Mouse (Mus musculus) forebrain, embryonic 11.5 days (tissue): ENCODE data around the gene Gbx2. TPM values are rescaled to one million over a fixed set of nuclear protein-coding genes. Genes with fewer than 3 reads are reported as not detected.

Experiments
- ATAC-seq: fragments of 200-750 bp; cut with Nextera tagmentation; replicated peaks from 2 replicates; pipeline ENCODE4 v1.8.0; 2017; ENCODE audit warnings: moderate TSS enrichment; ENCODE audit not compliant: low FRiP score
- DNase-seq: peaks from one replicate; pipeline ENCODE4 v3.0.0-alpha.2; 2017; ENCODE audit warnings: low spot score
- H3K27ac ChIP-seq: fragments of 300-500 bp; sonication (generic); 2 replicates; pipeline ENCODE4 v1.5.1; 2014; ENCODE audit warnings: low read depth, low read length
- H3K27me3 ChIP-seq: fragments of 300-500 bp; sonication (generic); 2 replicates; pipeline ENCODE4 v1.6.1; 2014; ENCODE audit warnings: mild to moderate bottlenecking, low read length, mixed read lengths; ENCODE audit not compliant: control insufficient read depth, insufficient read depth
- H3K36me3 ChIP-seq: fragments of 300-500 bp; sonication (generic); 2 replicates; pipeline ENCODE4 v1.6.1; 2014; ENCODE audit warnings: mild to moderate bottlenecking, low read length, moderate library complexity, mixed read lengths; ENCODE audit not compliant: control insufficient read depth, insufficient read depth
- H3K4me1 ChIP-seq: fragments of 300-500 bp; sonication (generic); replicated peaks from 2 replicates; pipeline ENCODE4 v1.6.1; 2014; ENCODE audit warnings: low read length, mixed read lengths; ENCODE audit not compliant: control insufficient read depth, insufficient read depth
- H3K4me2 ChIP-seq: fragments of 300-500 bp; sonication (generic); 2 replicates; pipeline ENCODE4 v1.6.1; 2014; ENCODE audit warnings: low read depth, mild to moderate bottlenecking, low read length, moderate library complexity, mixed read lengths; ENCODE audit not compliant: severe bottlenecking
- H3K4me3 ChIP-seq: fragments of 300-500 bp; sonication (generic); 2 replicates; pipeline ENCODE4 v1.5.1; 2014; ENCODE audit warnings: low read depth, low read length
- H3K9ac ChIP-seq: fragments of 300-500 bp; sonication (generic); 2 replicates; pipeline ENCODE4 v1.6.1; 2014; ENCODE audit warnings: low read length
- H3K9me3 ChIP-seq: fragments of 300-500 bp; sonication (generic); 2 replicates; pipeline ENCODE4 v1.6.1; 2016; ENCODE audit warnings: low read length, mixed read lengths; ENCODE audit not compliant: control insufficient read depth
- WGBS: fragments of 180-500 bp; shearing (Covaris S2); extraction: QIAGEN DNeasy Blood & Tissue Kit; methylation state at CpG from one replicate; pipeline ENCODE4 v1.1.7; 2014; 5-methylcytosine and 5-hydroxymethylcytosine counted together
- polyA plus RNA-seq: library from polyadenylated mRNA; unstranded; fragments of >200 nt; fragmentation: Nextera tagmentation; extraction: Ambion mirVana; gene quantifications from 2 replicates; pipeline ENCODE4 v1.2.1, GENCODE M21; 2014

The Gbx2 gene
- polyA plus RNA-seq, 1 experiment from 2014 or later: 5.0 TPM

- Histone ChIP-seq H3K4me2 (no peak overlapping the region), H3K4me1 (no peaks in the 10 kb centered on the region), H3K27ac (no peak overlapping the region), H3K4me3 (no peak overlapping the region), H3K9me3 (no peaks in the 10 kb centered on the region), H3K36me3 (no peaks in the 10 kb centered on the region), H3K9ac (no peak overlapping the region), H3K27me3 (peaks cover 24% of the 10 kb centered on the region)
- ATAC-seq (no peak), DNase-seq (no peak)
- 66% methylated on average over 4 of the region's 4 CpGs for WGBS
Observed at GRCm38 (mm10) chr1:89913611-89914010, 17.4 kb downstream of the Gbx2 start.

- peaks cover 12% of the 10 kb centered on the region for H3K27me3 ChIP-seq
- H3K27ac ChIP-seq: no peak overlapping the region
- H3K4me2 ChIP-seq: no peak overlapping the region
- no peaks in the 10 kb centered on the region for H3K4me1 ChIP-seq
- no peak for DNase-seq
- H3K9ac ChIP-seq: no peak overlapping the region
- no peaks in the 10 kb centered on the region for H3K36me3 ChIP-seq
- WGBS: 54% methylated on average over 5 of the region's 5 CpGs
- no peak overlapping the region for H3K4me3 ChIP-seq
- no peaks in the 10 kb centered on the region for H3K9me3 ChIP-seq
- no peak for ATAC-seq
Observed at GRCm38 (mm10) chr1:89912392-89912791, 18.6 kb downstream of the Gbx2 start.

- WGBS: 88% methylated on average over 8 of the region's 8 CpGs
- no peak overlapping the region for H3K4me3 ChIP-seq
- no peak for ATAC-seq
- H3K4me1 ChIP-seq: no peaks in the 10 kb centered on the region
- no peaks in the 10 kb centered on the region for H3K36me3 ChIP-seq
- DNase-seq: no peak
- H3K27me3 ChIP-seq: peaks cover 2% of the 10 kb centered on the region
- peaks cover 4% of the 10 kb centered on the region; the same call in 1 of the 2 replicates for H3K9me3 ChIP-seq
- H3K4me2 ChIP-seq: no peak overlapping the region
- H3K27ac ChIP-seq: no peak overlapping the region
- no peak overlapping the region for H3K9ac ChIP-seq
Observed at GRCm38 (mm10) chr1:89909796-89910195, 21.2 kb downstream of the Gbx2 start.

GRCm38 (mm10) chr1:89902641-89903040 lies 28.3 kb downstream of the Gbx2 start:
- DNase-seq: no peak
- 89% methylated on average over 1 of the region's 1 CpGs for WGBS
- ATAC-seq: no peak
- H3K9me3 ChIP-seq: peaks cover 4% of the 10 kb centered on the region; the same call in 1 of the 2 replicates
- H3K4me3 ChIP-seq: no peak overlapping the region
- H3K27me3 ChIP-seq: no peaks in the 10 kb centered on the region
- H3K9ac ChIP-seq: no peak overlapping the region
- H3K4me1 ChIP-seq: no peaks in the 10 kb centered on the region
- H3K4me2 ChIP-seq: no peak overlapping the region
- H3K27ac ChIP-seq: no peak overlapping the region
- no peaks in the 10 kb centered on the region for H3K36me3 ChIP-seq

GRCm38 (mm10) chr1:89902236-89902635 lies 28.7 kb downstream of the Gbx2 start:
- Histone ChIP-seq H3K9ac (no peak overlapping the region), H3K27ac (no peak overlapping the region), H3K36me3 (no peaks in the 10 kb centered on the region), H3K4me3 (no peak overlapping the region), H3K4me1 (no peaks in the 10 kb centered on the region), H3K9me3 (peaks cover 4% of the 10 kb centered on the region; the same call in 1 of the 2 replicates), H3K4me2 (no peak overlapping the region), H3K27me3 (no peaks in the 10 kb centered on the region)
- WGBS: 92% methylated on average over 2 of the region's 2 CpGs
- no peak for DNase-seq
- ATAC-seq: no peak

- no peak overlapping the region for H3K9ac ChIP-seq
- H3K4me1 ChIP-seq: no peaks in the 10 kb centered on the region
- ATAC-seq: no peak
- WGBS: 75% methylated on average over 4 of the region's 4 CpGs
- no peak overlapping the region for H3K4me2 ChIP-seq
- H3K27me3 ChIP-seq: no peaks in the 10 kb centered on the region
- no peak for DNase-seq
- H3K36me3 ChIP-seq: no peaks in the 10 kb centered on the region
- no peak overlapping the region for H3K27ac ChIP-seq
- H3K4me3 ChIP-seq: no peak overlapping the region
- H3K9me3 ChIP-seq: no peaks in the 10 kb centered on the region; the same call in 1 of the 2 replicates
Observed at GRCm38 (mm10) chr1:89901381-89901780, 29.6 kb downstream of the Gbx2 start.

- DNase-seq (no peak), ATAC-seq (no peak)
- H3K9ac ChIP-seq: no peak overlapping the region
- WGBS: 82% methylated on average over 11 of the region's 11 CpGs
- H3K4me2 ChIP-seq: no peak overlapping the region
- H3K4me3 ChIP-seq: no peak overlapping the region
- no peaks in the 10 kb centered on the region for H3K4me1 ChIP-seq
- no peaks in the 10 kb centered on the region for H3K9me3 ChIP-seq
- H3K27me3 ChIP-seq: no peaks in the 10 kb centered on the region
- H3K36me3 ChIP-seq: no peaks in the 10 kb centered on the region
- H3K27ac ChIP-seq: no peak overlapping the region
Observed at GRCm38 (mm10) chr1:89899761-89900445, 31.1 kb downstream of the Gbx2 start.

GRCm38 (mm10) chr1:89899036-89899435 lies 31.9 kb downstream of the Gbx2 start:
- 94% methylated on average over 2 of the region's 2 CpGs for WGBS
- Histone ChIP-seq H3K4me2 (no peak overlapping the region), H3K27ac (no peak overlapping the region), H3K4me1 (no peaks in the 10 kb centered on the region), H3K36me3 (no peaks in the 10 kb centered on the region), H3K27me3 (no peaks in the 10 kb centered on the region), H3K4me3 (no peak overlapping the region), H3K9me3 (no peaks in the 10 kb centered on the region), H3K9ac (no peak overlapping the region)
- ATAC-seq: no peak
- no peak for DNase-seq

- Histone ChIP-seq H3K9me3 (no peaks in the 10 kb centered on the region), H3K4me1 (peaks cover 5% of the 10 kb centered on the region; the same call in 1 of the 2 replicates), H3K9ac (no peak overlapping the region), H3K4me2 (no peak overlapping the region), H3K27ac (no peak overlapping the region), H3K36me3 (no peaks in the 10 kb centered on the region), H3K27me3 (no peaks in the 10 kb centered on the region), H3K4me3 (no peak overlapping the region)
- WGBS: 87% methylated on average over 5 of the region's 5 CpGs
- ATAC-seq: no peak
- no peak for DNase-seq
Observed at GRCm38 (mm10) chr1:89895801-89896200, 35.2 kb downstream of the Gbx2 start.
